Mouse (Mus musculus) G1E (cell line): Measurements from ENCODE around the gene Slc8a3.

ENCODE experiments used
- CTCF ChIP-seq: IDR thresholded peaks from 2 replicates; pipeline ENCODE4 v1.5.1; 2012; ENCODE audit warnings: low read depth, low read length, inconsistent platforms, mixed read lengths
- GATA1 ChIP-seq: IDR thresholded peaks from 2 replicates; pipeline ENCODE4 v1.6.1; 2012; ENCODE audit warnings: borderline replicate concordance, low read length, inconsistent platforms, mixed read lengths

- TF ChIP-seq CTCF (no peak), GATA1 (no peak)
These were observed 159.1 kb downstream of the Slc8a3 start for GRCm38 (mm10) chr12:81173893-81174292.
